Mouse (Mus musculus) bone marrow, adult 2 months (tissue): Measurements from ENCODE around the gene Cdc6. TPM values are rescaled to one million over a fixed set of nuclear protein-coding genes. Genes with fewer than 3 reads are reported as not detected.

Experiments
- H3K27ac ChIP-seq: fragments of 200-500 bp; 2 replicates; pipeline ENCODE4 v1.5.1; 2012; ENCODE audit warnings: low read depth, mild to moderate bottlenecking, control low read depth, inconsistent platforms, low read length; ENCODE audit not compliant: control insufficient read depth, poor library complexity, insufficient read depth
- H3K4me1 ChIP-seq: fragments of 200-500 bp; 2 replicates; pipeline ENCODE4 v1.6.1; 2011; ENCODE audit warnings: low read length; ENCODE audit not compliant: control insufficient read depth, insufficient read depth
- H3K4me3 ChIP-seq: fragments of 200-500 bp; replicated peaks from 2 replicates; pipeline ENCODE3; 2011; ENCODE audit warnings: mild to moderate bottlenecking, low read depth, low read length, control low read depth; ENCODE audit not compliant: control insufficient read depth
- CTCF ChIP-seq: fragments of 200-500 bp; IDR thresholded peaks from 2 replicates; pipeline ENCODE4 v1.5.1; 2011; ENCODE audit warnings: low read length, control low read depth; ENCODE audit not compliant: control insufficient read depth, insufficient read depth
- POLR2A ChIP-seq: fragments of 200-500 bp; IDR thresholded peaks from 2 replicates; pipeline ENCODE4 v1.6.1; 2011; ENCODE audit warnings: low read depth, mild to moderate bottlenecking, control low read depth, low read length, borderline replicate concordance; ENCODE audit not compliant: control insufficient read depth
- WGBS: fragments of 180-500 bp; shearing (Covaris S2); methylation state at CpG from one replicate; pipeline ENCODE4 v1.1.7; 2018; 5-methylcytosine and 5-hydroxymethylcytosine counted together
- polyA plus RNA-seq: library from polyadenylated mRNA; stranded (reverse); fragments of >200 nt; gene quantifications from 2 replicates; pipeline ENCODE4 v1.2.4, GENCODE M21; 2011; ENCODE audit warnings: low replicate concordance; ENCODE audit not compliant: missing spikeins, insufficient read depth, insufficient read length

Gene Cdc6
- polyA plus RNA-seq, 1 experiment = 53.9 TPM

DNA sequence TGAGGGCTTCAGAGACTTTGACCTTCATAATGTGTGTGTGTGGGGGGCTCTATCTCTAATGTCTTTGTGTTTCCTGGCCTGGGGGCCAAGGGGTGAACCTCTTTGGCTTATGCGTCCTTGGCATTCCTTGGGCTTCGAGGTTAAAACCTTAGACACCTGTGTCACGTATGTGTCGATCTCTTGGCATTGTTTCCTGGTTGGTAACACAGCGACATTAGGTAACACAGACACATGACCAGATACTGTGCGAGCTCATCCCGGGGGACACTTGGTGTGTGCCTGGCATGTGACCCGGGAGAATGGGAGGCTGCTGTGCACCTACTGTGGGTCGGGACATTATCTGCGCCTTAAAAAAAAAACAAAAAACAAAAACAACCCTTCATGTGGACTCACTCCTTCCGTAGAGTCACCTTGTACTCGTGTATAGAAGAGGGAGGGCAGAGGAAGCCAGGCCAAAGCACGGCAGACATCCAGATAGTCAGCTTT lies 46.3 kb downstream of the Cdc6 start:
- TF ChIP-seq POLR2A = no peak
- no peak for TF ChIP-seq CTCF
- peaks cover 12% of the 10 kb centered on the region for H3K4me1 ChIP-seq
- 33% methylated on average over 13 of the region's 13 CpGs for WGBS
- no peak overlapping the region for H3K4me3 ChIP-seq
- peak overlapping the region; percentile 61; the same call in 1 of the 2 replicates for H3K27ac ChIP-seq

DNA sequence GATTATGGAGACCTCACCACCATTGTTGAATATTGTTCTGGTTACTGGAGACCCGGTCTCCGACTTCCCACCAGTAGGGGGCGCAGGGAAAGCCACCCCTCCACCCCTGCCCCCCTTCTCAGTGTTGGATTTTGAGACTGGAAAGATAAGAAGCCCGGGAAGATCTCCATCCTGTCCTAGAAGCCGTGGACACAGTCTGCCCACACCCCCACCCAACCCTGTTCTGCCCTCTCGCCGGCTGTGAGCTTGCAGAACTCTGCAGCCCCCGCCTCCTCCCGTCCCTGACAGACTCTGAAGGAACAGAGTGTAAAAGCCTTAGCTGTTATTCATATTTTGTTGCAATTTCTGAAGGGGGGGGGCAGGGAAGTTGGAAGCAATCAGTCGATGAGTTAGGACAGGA lies 46.8 kb downstream of the Cdc6 start:
- Histone ChIP-seq H3K4me3 (no peak overlapping the region), H3K27ac (peak overlapping the region; percentile 59; the same call in 1 of the 2 replicates), H3K4me1 (peaks cover 8% of the 10 kb centered on the region)
- no peak for TF ChIP-seq POLR2A
- TF ChIP-seq CTCF = peak; percentile 60
- 14% methylated on average over 10 of the region's 10 CpGs for WGBS

DNA sequence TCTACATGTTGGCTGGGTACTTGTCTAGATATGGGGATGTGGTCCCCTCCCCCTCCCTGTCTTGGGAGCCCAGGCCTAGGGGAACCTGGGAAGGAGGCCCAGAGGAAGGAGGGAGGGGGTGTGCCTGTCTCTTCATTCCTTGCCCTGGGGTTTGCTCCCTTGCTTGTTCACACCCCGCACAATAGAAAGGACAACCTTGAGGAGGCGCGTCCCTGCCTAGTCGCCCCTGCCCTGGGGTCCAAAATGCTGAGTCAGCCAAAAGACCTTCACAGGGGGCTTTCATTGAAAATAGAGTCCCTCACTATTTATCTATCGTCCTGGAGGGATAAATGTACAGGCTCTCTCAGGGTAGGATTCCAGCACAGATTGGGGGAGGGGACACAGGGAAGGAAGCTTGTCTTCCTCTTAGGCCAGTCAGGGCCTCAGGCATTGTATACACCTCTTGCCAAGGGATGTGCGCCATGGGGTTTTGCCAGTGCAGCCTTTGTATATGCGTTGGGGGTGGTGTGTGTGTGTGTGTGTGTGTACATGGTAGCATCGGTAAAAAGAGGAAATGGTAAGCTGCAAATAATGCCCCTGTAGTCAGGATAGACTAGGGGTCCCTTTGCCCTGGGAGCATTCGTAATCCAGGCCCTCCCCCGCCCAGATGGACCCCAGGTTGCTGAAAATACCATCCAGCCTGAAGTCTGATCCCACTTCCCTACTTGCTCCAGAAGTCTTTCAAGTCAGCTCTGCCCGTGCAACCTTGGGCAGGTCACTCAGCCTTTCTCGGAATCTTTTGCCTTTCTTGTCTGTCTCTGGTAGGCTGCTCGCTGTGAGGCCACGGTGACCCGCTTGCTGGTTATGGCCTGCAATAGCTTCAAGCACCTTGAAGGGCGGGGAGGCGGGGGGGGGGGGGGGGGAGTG lies 47.5 kb downstream of the Cdc6 start:
- H3K4me3 ChIP-seq = no peak overlapping the region
- H3K4me1 ChIP-seq = peaks cover 3% of the 10 kb centered on the region; the same call in 1 of the 2 replicates
- peak overlapping the region; percentile 59 for H3K27ac ChIP-seq
- 37% methylated on average over 17 of the region's 17 CpGs for WGBS
- no peak for TF ChIP-seq CTCF
- TF ChIP-seq POLR2A = no peak

DNA sequence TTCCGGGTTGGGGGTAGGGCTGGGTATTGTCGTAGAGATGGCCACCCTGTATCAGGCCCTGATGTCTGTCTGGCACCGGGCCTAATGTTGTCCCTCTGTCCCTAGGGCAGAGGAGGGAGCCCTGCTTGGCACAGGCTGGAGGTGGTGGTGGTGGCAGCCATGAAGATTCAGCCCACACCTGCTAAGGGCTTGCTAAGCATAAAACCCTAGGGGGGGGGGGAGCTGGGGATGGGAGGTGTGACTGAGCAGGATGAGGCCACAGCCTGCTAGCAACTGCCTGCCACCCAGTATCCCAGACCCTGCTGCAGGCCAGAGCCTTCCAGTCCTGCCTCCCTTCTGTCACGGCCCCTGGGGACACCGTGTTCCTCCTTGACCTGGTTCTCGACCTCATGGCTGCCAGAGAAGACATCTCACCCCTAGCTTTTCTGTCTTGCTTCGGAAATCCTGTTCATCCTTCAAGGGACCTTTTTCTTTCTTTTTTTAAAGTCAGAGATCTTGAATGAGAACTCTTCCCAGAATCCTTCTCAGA lies 48.2 kb downstream of the Cdc6 start:
- no peak for TF ChIP-seq POLR2A
- TF ChIP-seq CTCF = no peak
- Histone ChIP-seq H3K4me3 (no peak overlapping the region), H3K27ac (no peak overlapping the region), H3K4me1 (peaks cover 3% of the 10 kb centered on the region; the same call in 1 of the 2 replicates)
- 46% methylated on average over 7 of the region's 7 CpGs for WGBS

DNA sequence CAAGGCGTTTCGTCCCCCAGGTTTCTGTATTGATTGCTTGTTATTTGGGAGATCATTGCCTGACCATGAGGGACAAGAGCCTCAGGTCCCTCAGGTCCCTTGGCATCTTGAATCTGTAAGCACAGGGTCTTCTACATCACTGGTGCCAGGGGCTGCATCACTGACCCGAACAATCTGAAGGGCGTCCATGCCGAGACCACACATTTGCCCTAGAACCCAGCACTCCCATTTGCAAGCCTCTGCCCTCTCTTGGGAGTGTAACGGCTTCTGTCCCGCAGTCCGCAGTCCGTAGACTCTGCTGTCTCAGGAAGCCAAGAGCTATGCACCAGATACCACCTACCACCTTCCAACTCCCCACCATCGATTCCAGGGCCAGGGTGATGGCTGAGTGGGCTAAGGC lies 48.7 kb downstream of the Cdc6 start:
- H3K4me1 ChIP-seq = peaks cover 3% of the 10 kb centered on the region; the same call in 1 of the 2 replicates
- no peak overlapping the region for H3K27ac ChIP-seq
- WGBS = 88% methylated on average over 8 of the region's 10 CpGs
- TF ChIP-seq POLR2A (no peak), CTCF (no peak)
- no peak overlapping the region for H3K4me3 ChIP-seq

DNA sequence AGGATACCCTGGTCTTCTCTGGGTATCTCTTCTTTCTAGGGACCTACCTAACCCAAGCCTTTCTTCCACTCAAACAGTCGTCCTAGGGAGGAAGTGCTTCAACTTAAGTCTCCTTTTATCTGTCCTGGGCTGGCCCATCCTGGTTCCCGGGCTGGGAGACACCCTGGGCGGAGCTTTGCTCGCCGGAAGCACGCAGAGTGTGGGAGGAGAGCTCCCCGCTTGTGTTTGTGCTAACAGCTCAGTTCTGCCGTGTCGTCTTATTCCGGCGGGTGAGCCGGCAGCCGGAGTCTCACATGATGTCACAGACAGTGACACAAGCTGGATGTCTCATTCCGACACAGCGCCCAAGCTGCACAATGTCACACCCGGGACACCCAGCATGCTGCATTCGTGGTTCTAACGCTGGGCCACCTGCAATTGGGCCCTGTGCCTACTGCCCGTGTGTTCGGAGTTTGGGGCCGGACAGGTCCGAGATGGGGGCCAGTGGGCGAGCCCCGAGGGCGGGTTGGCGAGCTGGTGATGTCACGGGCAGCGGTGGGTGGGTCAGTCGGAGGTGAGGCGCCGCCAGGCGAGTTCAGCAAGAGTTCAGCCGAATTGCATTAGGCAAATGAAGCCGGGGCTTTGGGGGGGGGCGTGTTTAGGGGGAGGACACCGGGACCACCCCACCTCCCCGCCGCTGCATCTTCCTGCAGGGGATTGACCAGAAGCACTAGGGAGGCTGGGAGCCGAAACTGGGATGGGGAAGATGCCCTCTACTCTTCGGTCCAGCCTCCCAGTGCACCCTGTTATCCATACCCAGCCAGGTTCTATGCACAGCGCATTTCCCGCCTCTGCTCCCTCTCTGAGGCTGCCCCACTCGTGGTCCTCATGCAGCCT lies 52.1 kb downstream of the Cdc6 start:
- TF ChIP-seq POLR2A (peak; percentile 72; the same call in 1 of the 2 replicates), CTCF (no peak)
- peak overlapping the region; percentile 65 for H3K4me3 ChIP-seq

DNA sequence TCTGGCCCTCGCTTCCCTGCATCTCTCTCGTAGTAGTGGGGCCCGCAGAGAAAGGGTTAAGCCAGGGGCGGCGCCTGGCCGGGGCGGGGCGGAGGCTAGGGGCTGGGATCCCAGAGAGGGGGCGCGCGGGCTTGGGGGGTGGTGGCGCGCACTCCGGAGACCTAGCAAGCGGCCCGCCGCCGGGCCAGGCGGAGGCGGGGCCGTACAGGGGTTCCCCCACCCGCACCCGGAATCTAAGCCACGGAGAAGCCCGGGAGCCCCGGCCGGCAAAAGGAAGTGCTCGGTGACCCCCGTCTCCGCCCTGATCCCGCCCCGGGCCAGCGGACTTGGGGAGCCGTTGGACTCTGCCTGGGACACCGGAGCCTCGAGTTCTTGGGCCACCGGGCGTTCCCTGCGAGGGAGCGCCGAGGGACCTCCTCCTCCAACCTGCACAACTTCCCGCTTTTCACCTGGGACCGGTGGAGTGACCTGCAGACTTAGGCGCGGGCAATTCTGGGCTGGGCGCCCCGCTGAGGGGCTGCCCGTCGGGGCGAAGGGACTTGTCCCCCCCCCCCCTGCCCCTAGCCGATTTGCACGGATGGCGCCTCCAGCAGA lies 52.8 kb downstream of the Cdc6 start:
- TF ChIP-seq CTCF (no peak), POLR2A (no peak)
- Histone ChIP-seq H3K4me1 (peaks cover 5% of the 10 kb centered on the region), H3K4me3 (peak overlapping the region; percentile 72), H3K27ac (peak overlapping the region; percentile 84)
- WGBS = under 1% methylated on average over 53 of the region's 53 CpGs

More for the DNA sequence above, 52.1 kb downstream of the Cdc6 start:
- H3K27ac ChIP-seq = peak overlapping the region; percentile 84
- 1% methylated on average over 43 of the region's 43 CpGs for WGBS
- H3K4me1 ChIP-seq = peaks cover 6% of the 10 kb centered on the region
